ENCODE assay signal across 8 mouse cellular contexts in the genomic region with DNA sequence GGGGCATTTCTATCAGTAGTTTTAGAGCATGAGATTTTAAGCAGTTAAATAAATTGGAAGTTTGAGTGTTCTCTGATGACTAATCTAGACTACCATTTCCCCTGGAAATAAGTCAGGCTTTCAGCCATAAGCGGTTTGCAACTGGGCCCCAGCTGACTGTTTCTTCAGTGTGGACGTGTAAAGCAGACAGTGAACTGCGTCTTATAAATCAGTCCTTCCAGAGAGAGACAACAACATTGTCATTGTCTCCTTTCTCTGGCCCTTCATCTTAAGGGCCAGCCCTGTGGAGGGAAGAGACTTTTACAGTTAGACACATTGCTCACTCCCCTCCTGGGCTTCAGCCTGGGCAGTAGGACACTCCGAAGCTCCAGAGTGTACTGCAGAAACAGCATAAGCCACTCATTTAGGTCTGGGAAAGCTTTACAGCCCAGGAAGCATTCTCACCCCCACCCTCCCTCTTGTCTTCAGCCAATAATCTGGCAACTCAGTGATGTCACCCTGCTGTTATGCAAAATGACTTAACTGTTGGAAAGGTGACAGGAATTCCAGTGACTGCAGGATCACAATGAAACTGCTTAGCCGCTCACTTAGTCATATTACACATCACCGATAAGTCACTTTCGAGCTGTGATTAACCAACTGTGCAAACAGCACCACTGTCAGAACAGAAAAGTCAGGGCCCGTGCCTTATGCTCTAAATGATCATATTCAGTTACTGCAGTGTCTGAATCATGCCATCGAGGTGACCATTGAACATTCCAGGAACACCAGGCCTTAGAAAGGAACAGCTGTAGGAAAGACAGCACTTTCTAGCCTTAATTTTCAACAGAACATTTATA. TPM values are rescaled to one million over a fixed set of nuclear protein-coding genes. Genes with fewer than 3 reads are reported as not detected.
DNase-seq lines count a peak whose midpoint lies in the region; ATAC-seq and TF ChIP-seq lines count a peak whose summit lies in the region.

No protein-coding gene starts in this region.

- 5% methylated on average over 9 of the region's 9 CpGs for WGBS in stomach, postnatal 0 days

- no peaks in the 10 kb centered on the region for H3K9me3 ChIP-seq in stomach, postnatal 0 days (ENCODE audit: control insufficient read depth, low read length)

- ATAC-seq in megakaryocyte progenitor cell, adult 5-6 weeks (replicated peaks; ENCODE audit: poor library complexity) = peak; percentile 48
- peak; percentile 95 for ATAC-seq in stomach, postnatal 0 days (ENCODE audit: low FRiP score, low TSS enrichment)

- H3K27me3 ChIP-seq in stomach, postnatal 0 days (ENCODE audit: control insufficient read depth, insufficient read depth, low read length) = no peaks in the 10 kb centered on the region

- TF ChIP-seq EP300 in stomach, postnatal 0 days (optimal IDR thresholded peaks at IDR 0.05) = peak; percentile 53

- H3K4me1 ChIP-seq in stomach, postnatal 0 days (replicated peaks; ENCODE audit: control insufficient read depth, insufficient read depth) = 0 out of 2 replicates have a peak, but pooled peaks cover 2% of the 10 kb centered on the region

- no peaks in the 10 kb centered on the region for H3K36me3 ChIP-seq in stomach, postnatal 0 days (ENCODE audit: control insufficient read depth, insufficient read depth, low read length)

- H3K4me3 ChIP-seq in stomach, postnatal 0 days (ENCODE audit: low read depth, low read length) = no peak overlapping the region; the same call in 1 of the 2 replicates

- peak overlapping the region; percentile 31 for H3K4me2 ChIP-seq in stomach, postnatal 0 days (replicated peaks; ENCODE audit: low read depth)

- peak; percentile 77 to 93 for DNase-seq in adrenal gland, adult (ENCODE audit: inconsistent age in 2 of 2, low spot score in 1 of 2)
- peak; percentile 50 to 60 for DNase-seq in cerebellum, postnatal 36 days
- peak; percentile 62 for DNase-seq in gastrocnemius, postnatal 25 days
- peak; percentile 26 for DNase-seq in hindlimb bud, embryonic 11.5 days (ENCODE audit: extremely low spot score, low read depth, low spot score)
- peak; percentile 7 to 13 for DNase-seq in left cerebral cortex, adult 9 months (ENCODE audit: low spot score in 2 of 2)
- peak; percentile 77 for DNase-seq in stomach, postnatal 0 days (ENCODE audit: low spot score)
- DNase-seq in B cell, adult 2 months = no peak

- peak overlapping the region; percentile 28; the same call in 1 of the 2 replicates for H3K9ac ChIP-seq in stomach, postnatal 0 days (ENCODE audit: low read length)

- H3K27ac ChIP-seq in stomach, postnatal 0 days (replicated peaks) = peak overlapping the region; percentile 79

- TF ChIP-seq CTCF in stomach, postnatal 0 days (IDR thresholded peaks at IDR 0.05; ENCODE audit: low read depth) = no peak

RNA-seq across cellular contexts. Expression of a gene that starts 42.2 kb away (rescaled TPM):
- 10 to 100 TPM; 19.6 to 20.5 TPM for total RNA-seq in gastrocnemius, postnatal 25 days (2021)
- total RNA-seq in megakaryocyte progenitor cell, adult 5-6 weeks (2015) = 15.8 and 17.3 TPM in 2 replicates
- total RNA-seq in megakaryocyte progenitor cell, adult 5-6 weeks (2017) = 8.5 and 11.4 TPM in 2 replicates
- polyA plus RNA-seq in stomach, postnatal 0 days (2015; fragmentation: Nextera tagmentation; extraction: Ambion mirVana) = 13.0 and 16.0 TPM in 2 replicates

Comparison
In these comparisons a context has a peak if more than half of its experiments do, and no peak if none do; other contexts are left out.
1. DNase-seq: peak in adrenal gland, adult (2 of 2), cerebellum, postnatal 36 days (2 of 2), gastrocnemius, postnatal 25 days (single experiment), hindlimb bud, embryonic 11.5 days (single experiment), left cerebral cortex, adult 9 months (2 of 2) and stomach, postnatal 0 days (single experiment); none in B cell, adult 2 months (0 of 2).